Mouse (Mus musculus): Measurements from ENCODE around the gene Ube3b.

DNA sequence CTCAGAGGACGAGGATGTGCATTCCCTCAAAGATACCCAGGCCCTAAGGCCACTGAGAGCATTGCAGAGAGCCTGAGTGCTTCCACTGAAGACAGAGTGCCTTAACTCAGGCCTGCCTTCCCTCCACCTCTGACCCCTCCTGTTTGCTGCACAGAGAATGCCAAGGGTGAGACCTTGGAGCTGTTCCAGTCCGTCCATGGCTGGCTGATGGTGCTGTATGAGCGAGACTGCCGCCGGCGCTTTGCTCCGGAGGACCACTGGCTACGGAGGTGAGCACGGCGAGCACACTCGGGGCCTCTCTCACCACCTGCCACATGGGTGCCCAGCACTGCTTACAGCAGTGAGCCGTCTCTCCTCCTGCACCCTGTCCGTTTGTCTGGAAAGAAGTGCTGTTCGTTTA, 26.2 kb downstream of the Ube3b start:
- TF ChIP-seq CTCF (IDR thresholded peaks at IDR 0.05; ENCODE audit: extremely low read depth, insufficient read length, insufficient replicate concordance, low read depth, low read length), result no peak
- no peak for TF ChIP-seq POLR2A (IDR thresholded peaks at IDR 0.05; ENCODE audit: low read depth, low read length)

Data from small intestine, adult 2 months (tissue).